Mouse (Mus musculus): Measurements from ENCODE around the gene Mtpn. TPM values are rescaled to one million over a fixed set of nuclear protein-coding genes. Genes with fewer than 3 reads are reported as not detected.

Mtpn gene
- total RNA-seq, 2 experiments from 2014 or later = 80.0 to 83.2 TPM

Small RNA genes lying within 50 kb of the gene (microRNA-seq; reads per million reads assigned to microRNA genes)
- 0 reads per million in 2 experiments for gene Gm23053

Other genes with a start within 250 kb of the Mtpn start
- under 1 TPM; 0.14 to 0.19 TPM for gene Slc13a4, start 231.8 kb downstream of the Mtpn start, total RNA-seq (2021)
- gene Fam180a, start 213.7 kb downstream of the Mtpn start, total RNA-seq (2021) = under 1 TPM; 0.43 TPM

Data from heart, postnatal 4 days (tissue).